Mouse (Mus musculus): ENCODE results near the gene Camta2.

The Camta2 gene

DNA sequence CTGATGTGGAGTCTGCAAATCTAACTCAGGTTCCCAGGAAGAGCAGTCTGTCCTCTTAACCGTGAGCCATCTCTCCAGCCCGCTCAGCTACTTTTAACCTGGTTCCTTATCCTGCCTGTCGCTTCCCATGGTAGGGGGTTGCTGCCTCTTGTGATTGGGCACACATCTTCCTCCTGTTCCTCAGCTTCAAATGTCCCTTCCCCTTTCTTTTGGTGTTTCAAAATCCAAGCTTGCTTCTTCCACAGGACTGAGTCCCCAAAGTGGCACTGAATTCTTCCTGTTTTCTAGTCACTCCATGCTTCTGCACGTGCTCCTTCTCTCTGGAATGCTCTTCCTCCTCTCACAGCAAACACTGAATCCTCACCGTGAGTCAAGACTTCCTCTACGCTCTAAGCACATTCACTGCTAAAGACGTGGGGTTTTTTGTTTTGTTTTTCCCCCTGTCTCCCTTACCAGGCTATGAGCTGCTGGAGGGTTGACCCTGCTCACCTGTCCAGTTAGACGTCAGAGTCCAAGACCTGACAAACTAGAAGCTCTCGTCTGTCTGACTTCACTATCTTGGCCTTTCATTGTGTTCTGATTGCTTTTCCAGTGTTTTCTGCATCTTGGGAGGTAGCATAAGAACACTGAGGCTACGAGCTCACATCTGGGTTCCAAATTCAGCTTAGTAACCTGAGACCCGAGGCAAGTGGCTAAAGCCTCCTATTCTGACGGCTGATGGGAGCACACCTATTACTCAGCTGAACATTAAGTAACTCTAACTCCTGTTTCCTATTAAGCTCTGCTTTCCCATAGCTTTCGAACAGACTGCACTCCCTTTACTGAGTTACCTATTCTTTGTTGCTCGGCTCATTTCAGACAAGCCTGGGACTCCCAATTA, 20.4 kb downstream of the Camta2 start:
- no peak for TF ChIP-seq POU5F1 (IDR thresholded peaks at IDR 0.05; ENCODE audit: borderline replicate concordance, low read length)
- no peak for TF ChIP-seq CTCF (conservative IDR thresholded peaks at IDR 0.05; ENCODE audit: low read length)
- no peak for TF ChIP-seq NANOG (IDR thresholded peaks at IDR 0.05; ENCODE audit: borderline replicate concordance, low read length)
- Histone ChIP-seq H3K4me1 (replicated peaks; ENCODE audit: low read depth, low read length) (peaks cover 63% of the 10 kb centered on the region), H3K36me3 (ENCODE audit: insufficient read depth, low read length) (peaks cover 67% of the 10 kb centered on the region), H3K4me3 (replicated peaks; ENCODE audit: low read length) (peak overlapping the region; percentile 94), H3K9me3 (ENCODE audit: low read length) (peaks cover 5% of the 10 kb centered on the region; the same call in 1 of the 2 replicates), H3K27me3 (ENCODE audit: insufficient read depth, low read length) (no peaks in the 10 kb centered on the region)

DNA sequence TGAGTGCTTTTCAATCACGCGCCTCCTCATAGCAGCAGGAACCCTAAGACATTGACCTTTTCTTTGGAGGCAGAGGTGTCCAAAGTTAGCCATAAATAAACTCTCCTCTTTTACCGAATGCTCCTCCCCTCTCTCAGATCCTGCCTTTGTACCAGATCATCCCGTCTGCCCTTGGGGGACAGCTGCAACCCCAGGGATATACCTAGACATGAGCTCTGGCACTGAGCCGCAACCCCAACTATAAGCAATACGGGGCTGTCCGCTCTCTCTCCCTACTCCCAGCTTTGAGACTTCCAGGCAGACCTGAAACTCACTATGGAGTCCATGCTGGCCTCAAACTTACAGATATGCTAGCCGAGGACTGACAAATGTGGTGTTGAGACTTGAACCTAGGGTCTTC, 21.2 kb downstream of the Camta2 start:
- Histone ChIP-seq H3K36me3 (ENCODE audit: insufficient read depth, low read length) (peaks cover 67% of the 10 kb centered on the region), H3K27me3 (ENCODE audit: insufficient read depth, low read length) (no peaks in the 10 kb centered on the region), H3K4me3 (replicated peaks; ENCODE audit: low read length) (no peak overlapping the region), H3K9me3 (ENCODE audit: low read length) (peaks cover 5% of the 10 kb centered on the region; the same call in 1 of the 2 replicates), H3K4me1 (replicated peaks; ENCODE audit: low read depth, low read length) (peaks cover 60% of the 10 kb centered on the region)
- TF ChIP-seq POU5F1 (IDR thresholded peaks at IDR 0.05; ENCODE audit: borderline replicate concordance, low read length), result no peak
- TF ChIP-seq CTCF (conservative IDR thresholded peaks at IDR 0.05; ENCODE audit: low read length), result no peak
- no peak for TF ChIP-seq NANOG (IDR thresholded peaks at IDR 0.05; ENCODE audit: borderline replicate concordance, low read length)

DNA sequence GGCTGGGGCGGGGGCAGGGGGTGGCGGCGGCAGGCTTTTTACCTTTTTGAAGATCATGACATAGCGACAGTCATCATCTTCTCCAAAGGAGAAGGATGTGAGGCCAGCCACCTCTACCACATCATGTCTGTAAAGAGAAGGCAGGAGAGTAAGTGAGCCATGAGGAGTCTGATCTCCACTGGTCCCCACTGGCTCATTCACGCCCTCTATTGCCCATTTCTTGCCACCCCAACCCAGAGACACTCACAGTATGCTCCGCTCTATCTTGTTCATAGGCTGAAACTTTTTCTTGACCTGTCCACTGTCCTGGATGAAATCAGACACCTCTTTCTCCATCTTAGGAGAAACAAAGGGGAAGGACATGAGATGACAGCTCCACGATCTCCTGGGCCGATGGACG, 23.2 kb downstream of the Camta2 start:
- Histone ChIP-seq H3K4me3 (replicated peaks; ENCODE audit: low read length) (no peak overlapping the region), H3K4me1 (replicated peaks; ENCODE audit: low read depth, low read length) (peaks cover 54% of the 10 kb centered on the region), H3K36me3 (ENCODE audit: insufficient read depth, low read length) (peaks cover 72% of the 10 kb centered on the region), H3K9me3 (ENCODE audit: low read length) (peaks cover 5% of the 10 kb centered on the region; the same call in 1 of the 2 replicates), H3K27me3 (ENCODE audit: insufficient read depth, low read length) (no peaks in the 10 kb centered on the region)
- no peak for TF ChIP-seq NANOG (IDR thresholded peaks at IDR 0.05; ENCODE audit: borderline replicate concordance, low read length)
- no peak for TF ChIP-seq CTCF (conservative IDR thresholded peaks at IDR 0.05; ENCODE audit: low read length)
- TF ChIP-seq POU5F1 (IDR thresholded peaks at IDR 0.05; ENCODE audit: borderline replicate concordance, low read length), result no peak

DNA sequence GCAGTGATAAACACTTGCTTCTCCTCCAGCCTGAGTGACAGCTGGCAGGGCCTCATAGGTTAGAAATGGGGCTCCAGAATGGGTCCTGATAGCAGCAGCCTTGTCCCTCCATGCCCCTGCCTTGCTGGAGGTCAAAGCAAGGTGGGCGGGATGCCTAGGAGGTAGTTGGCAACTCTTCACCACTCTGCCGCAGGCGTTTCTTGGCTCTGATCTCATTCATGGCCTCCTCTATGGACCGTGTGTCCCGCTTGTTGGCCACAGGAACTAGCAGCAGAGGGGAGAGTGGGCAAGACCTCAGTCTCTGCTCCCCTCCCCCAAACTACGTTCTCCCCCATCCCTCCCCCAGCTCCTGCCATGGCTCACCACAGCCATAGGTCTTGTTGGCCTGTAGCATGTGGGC, 23.9 kb downstream of the Camta2 start:
- no peak for TF ChIP-seq NANOG (IDR thresholded peaks at IDR 0.05; ENCODE audit: borderline replicate concordance, low read length)
- TF ChIP-seq POU5F1 (IDR thresholded peaks at IDR 0.05; ENCODE audit: borderline replicate concordance, low read length), result no peak
- no peak for TF ChIP-seq CTCF (conservative IDR thresholded peaks at IDR 0.05; ENCODE audit: low read length)
- Histone ChIP-seq H3K4me3 (replicated peaks; ENCODE audit: low read length) (no peak overlapping the region), H3K36me3 (ENCODE audit: insufficient read depth, low read length) (peaks cover 72% of the 10 kb centered on the region), H3K4me1 (replicated peaks; ENCODE audit: low read depth, low read length) (peaks cover 62% of the 10 kb centered on the region), H3K27me3 (ENCODE audit: insufficient read depth, low read length) (no peaks in the 10 kb centered on the region), H3K9me3 (ENCODE audit: low read length) (peaks cover 5% of the 10 kb centered on the region; the same call in 1 of the 2 replicates)

DNA sequence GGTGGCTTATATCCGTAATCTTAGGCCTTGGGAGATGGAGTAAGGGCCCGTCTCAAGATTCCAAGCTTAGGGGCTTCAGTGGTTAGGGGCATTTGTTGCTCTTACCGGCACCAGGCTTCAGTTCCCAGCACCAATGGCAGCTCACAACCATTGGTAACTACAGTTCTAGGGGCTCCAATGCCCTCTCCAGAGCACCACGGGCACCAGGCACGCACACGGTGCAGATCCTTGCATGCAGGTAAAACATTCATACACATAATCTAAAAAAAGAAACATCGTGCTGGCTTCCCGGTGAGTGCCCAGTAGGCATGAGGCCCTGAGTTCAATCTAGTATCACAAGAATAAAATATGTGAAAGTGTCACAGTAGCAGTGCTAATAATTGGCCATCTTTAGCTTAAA, 24.8 kb downstream of the Camta2 start:
- H3K9me3 ChIP-seq (ENCODE audit: low read length), result peaks cover 5% of the 10 kb centered on the region; the same call in 1 of the 2 replicates
- H3K4me3 ChIP-seq (replicated peaks; ENCODE audit: low read length), result no peak overlapping the region
- H3K36me3 ChIP-seq (ENCODE audit: insufficient read depth, low read length), result peaks cover 72% of the 10 kb centered on the region
- H3K4me1 ChIP-seq (replicated peaks; ENCODE audit: low read depth, low read length), result peaks cover 69% of the 10 kb centered on the region
- TF ChIP-seq NANOG (IDR thresholded peaks at IDR 0.05; ENCODE audit: borderline replicate concordance, low read length), result no peak
- no peak for TF ChIP-seq CTCF (conservative IDR thresholded peaks at IDR 0.05; ENCODE audit: low read length)
- no peak for TF ChIP-seq POU5F1 (IDR thresholded peaks at IDR 0.05; ENCODE audit: borderline replicate concordance, low read length)
- no peaks in the 10 kb centered on the region for H3K27me3 ChIP-seq (ENCODE audit: insufficient read depth, low read length)

DNA sequence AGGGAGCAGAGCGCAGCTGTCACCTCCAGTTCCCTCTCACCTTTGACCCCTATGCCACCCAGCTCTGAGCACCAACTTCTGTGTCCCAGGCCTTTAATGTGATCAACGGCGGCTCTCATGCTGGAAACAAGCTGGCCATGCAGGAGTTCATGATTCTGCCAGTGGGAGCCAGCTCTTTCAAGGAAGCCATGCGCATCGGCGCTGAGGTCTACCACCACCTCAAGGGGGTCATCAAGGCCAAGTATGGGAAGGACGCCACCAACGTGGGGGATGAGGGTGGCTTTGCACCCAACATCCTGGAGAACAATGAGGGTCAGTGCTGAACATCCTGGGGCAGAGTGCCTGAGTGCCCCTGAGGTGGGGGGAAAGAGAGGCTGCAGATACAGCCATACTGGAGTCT, 27.3 kb downstream of the Camta2 start:
- Histone ChIP-seq H3K9me3 (ENCODE audit: low read length) (peaks cover 5% of the 10 kb centered on the region; the same call in 1 of the 2 replicates), H3K4me1 (replicated peaks; ENCODE audit: low read depth, low read length) (peaks cover 69% of the 10 kb centered on the region), H3K36me3 (ENCODE audit: insufficient read depth, low read length) (peaks cover 50% of the 10 kb centered on the region), H3K27me3 (ENCODE audit: insufficient read depth, low read length) (peaks cover 5% of the 10 kb centered on the region; the same call in 1 of the 2 replicates), H3K4me3 (replicated peaks; ENCODE audit: low read length) (no peak overlapping the region)
- TF ChIP-seq NANOG (IDR thresholded peaks at IDR 0.05; ENCODE audit: borderline replicate concordance, low read length), result no peak
- TF ChIP-seq CTCF (conservative IDR thresholded peaks at IDR 0.05; ENCODE audit: low read length), result no peak
- TF ChIP-seq POU5F1 (IDR thresholded peaks at IDR 0.05; ENCODE audit: borderline replicate concordance, low read length), result no peak

DNA sequence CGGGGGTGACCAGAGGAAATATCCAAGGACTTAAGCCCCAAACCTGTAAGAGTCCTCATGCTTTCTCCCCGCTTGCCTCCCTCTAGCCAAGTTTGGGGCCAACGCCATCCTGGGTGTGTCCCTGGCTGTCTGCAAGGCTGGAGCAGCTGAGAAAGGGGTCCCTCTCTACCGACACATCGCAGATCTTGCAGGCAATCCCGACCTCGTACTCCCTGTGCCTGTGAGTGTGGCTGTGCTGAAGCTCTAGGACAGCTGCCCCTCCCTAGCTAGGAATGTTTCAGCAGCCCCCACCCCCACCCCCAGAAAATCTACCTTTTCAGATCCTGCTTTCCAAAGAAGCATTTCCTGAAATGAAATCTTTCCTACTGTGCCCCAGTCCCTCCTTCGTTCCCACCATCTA, 29.0 kb downstream of the Camta2 start:
- peaks cover 63% of the 10 kb centered on the region for H3K4me1 ChIP-seq (replicated peaks; ENCODE audit: low read depth, low read length)
- peaks cover 5% of the 10 kb centered on the region; the same call in 1 of the 2 replicates for H3K27me3 ChIP-seq (ENCODE audit: insufficient read depth, low read length)
- H3K4me3 ChIP-seq (replicated peaks; ENCODE audit: low read length), result 0 out of 2 replicates have a peak overlapping the region, but pooled peaks have one; percentile 32
- H3K9me3 ChIP-seq (ENCODE audit: low read length), result no peaks in the 10 kb centered on the region
- TF ChIP-seq POU5F1 (IDR thresholded peaks at IDR 0.05; ENCODE audit: borderline replicate concordance, low read length), result no peak
- no peak for TF ChIP-seq CTCF (conservative IDR thresholded peaks at IDR 0.05; ENCODE audit: low read length)
- TF ChIP-seq NANOG (IDR thresholded peaks at IDR 0.05; ENCODE audit: borderline replicate concordance, low read length), result no peak
- peaks cover 34% of the 10 kb centered on the region for H3K36me3 ChIP-seq (ENCODE audit: insufficient read depth, low read length)

DNA sequence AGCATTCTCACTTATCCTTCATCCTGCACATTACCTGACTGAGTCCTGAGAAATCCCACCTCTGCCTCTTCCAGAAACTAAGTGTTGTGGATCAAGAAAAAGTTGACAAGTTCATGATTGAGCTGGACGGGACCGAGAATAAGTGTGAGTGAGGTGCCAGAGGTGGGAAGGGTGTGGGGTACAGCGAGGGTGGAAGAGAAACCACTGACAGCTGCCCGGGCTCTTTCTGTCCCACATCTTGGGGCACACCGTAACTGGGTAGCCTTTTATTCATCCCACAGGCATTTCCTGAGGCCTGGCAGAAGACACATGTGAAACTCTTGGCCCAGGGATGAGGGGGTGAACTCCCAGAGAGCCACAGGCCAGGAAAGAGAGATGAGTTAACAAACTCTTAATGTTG, 29.4 kb downstream of the Camta2 start:
- peaks cover 5% of the 10 kb centered on the region; the same call in 1 of the 2 replicates for H3K27me3 ChIP-seq (ENCODE audit: insufficient read depth, low read length)
- H3K4me1 ChIP-seq (replicated peaks; ENCODE audit: low read depth, low read length), result peaks cover 63% of the 10 kb centered on the region
- TF ChIP-seq CTCF (conservative IDR thresholded peaks at IDR 0.05; ENCODE audit: low read length) (no peak), POU5F1 (IDR thresholded peaks at IDR 0.05; ENCODE audit: borderline replicate concordance, low read length) (no peak), NANOG (IDR thresholded peaks at IDR 0.05; ENCODE audit: borderline replicate concordance, low read length) (no peak)

More for the DNA sequence above, 29.4 kb downstream of the Camta2 start:
- H3K9me3 ChIP-seq (ENCODE audit: low read length), result peaks cover 3% of the 10 kb centered on the region
- peaks cover 32% of the 10 kb centered on the region for H3K36me3 ChIP-seq (ENCODE audit: insufficient read depth, low read length)
- H3K4me3 ChIP-seq (replicated peaks; ENCODE audit: low read length), result 0 out of 2 replicates have a peak overlapping the region, but pooled peaks have one; percentile 32

All from E14TG2a.4 (cell line).